Mouse (Mus musculus): ENCODE data around the gene Cyp4f17. TPM values are rescaled to one million over a fixed set of nuclear protein-coding genes. Genes with fewer than 3 reads are reported as not detected.

Gene Cyp4f17
- total RNA-seq (2014; rRNA removed) (15.2 and 15.4 TPM in 2 replicates), polyA plus RNA-seq (2015; fragmentation: Nextera tagmentation; extraction: Ambion mirVana) (9.9 and 11.5 TPM in 2 replicates)

DNA sequence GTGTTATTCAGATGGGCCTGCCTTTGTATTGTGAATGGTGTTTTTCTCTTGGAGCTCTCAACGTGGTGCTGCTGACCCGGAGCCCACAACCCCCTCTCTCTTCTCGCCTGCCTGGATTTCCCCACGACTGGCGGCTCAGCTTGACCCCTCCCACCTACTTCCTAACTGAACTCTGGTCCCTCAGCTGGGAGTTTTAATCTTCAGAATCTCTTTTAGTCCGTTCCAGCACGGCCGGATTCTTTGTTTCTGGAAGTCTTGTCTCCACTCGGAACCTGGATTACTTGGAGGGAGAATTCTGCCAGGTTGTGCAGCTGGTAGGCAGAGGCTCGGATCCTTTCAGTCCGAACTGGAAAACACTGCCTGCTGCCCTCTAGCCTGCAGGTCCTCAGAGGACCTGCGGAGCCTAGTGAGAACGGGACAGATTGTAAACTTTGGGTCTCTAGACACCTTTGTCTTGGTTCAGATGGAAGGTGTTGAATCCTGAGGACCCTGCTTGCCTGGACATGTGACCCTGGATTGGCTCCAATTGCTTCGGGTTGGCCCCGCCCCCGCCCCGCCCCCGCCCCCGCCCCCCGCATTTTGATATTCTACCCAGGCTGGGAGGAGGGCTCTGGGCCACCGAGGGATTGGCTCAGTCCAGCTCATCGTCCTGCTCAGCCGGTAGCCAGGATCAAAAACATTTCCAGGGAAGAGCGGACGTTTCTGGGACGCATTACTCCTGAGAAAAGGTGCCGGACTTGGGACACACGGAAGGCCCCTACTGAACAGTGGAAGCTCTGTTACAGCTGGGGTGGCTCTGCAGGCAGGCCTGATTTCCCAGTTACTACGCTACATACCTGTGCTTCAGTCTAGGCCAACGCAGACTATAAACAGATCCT, at the start of gene Cyp4f17:
Gene Cyp4f17 (plus strand): TSS at position 200 of the 878 bp plus-strand sequence.
- H3K9ac ChIP-seq (replicated peaks; ENCODE audit: low read length, poor library complexity, severe bottlenecking): peak within 1 kb of the TSS; percentile 46
- TF ChIP-seq CTCF (IDR thresholded peaks at IDR 0.05): no peak
- peak within 1 kb of the TSS; percentile 71 for H3K4me2 ChIP-seq (ENCODE audit: low read depth, low read length, poor library complexity, severe bottlenecking)
- H3K4me1 ChIP-seq (ENCODE audit: insufficient read depth, low read length): peaks cover 13% of the 10 kb centered on the region; the same call in 1 of the 2 replicates
- H3K4me3 ChIP-seq (ENCODE audit: low read depth, low read length): peak within 1 kb of the TSS; percentile 47
- no peaks in the 10 kb centered on the region for H3K36me3 ChIP-seq (ENCODE audit: insufficient read depth, low read length)
- H3K27me3 ChIP-seq (ENCODE audit: insufficient read depth, low read length): no peaks in the 10 kb centered on the region
- peak within 1 kb of the TSS; percentile 69 for H3K27ac ChIP-seq (ENCODE audit: low read depth, low read length)
- no peaks in the 10 kb centered on the region for H3K9me3 ChIP-seq (ENCODE audit: low read length)
- ATAC-seq (ENCODE audit: low FRiP score) (peak; percentile 88), DNase-seq (ENCODE audit: low spot score) (peak; percentile 63)
- WGBS: under 1% methylated on average over 30 of the region's 30 CpGs

DNA sequence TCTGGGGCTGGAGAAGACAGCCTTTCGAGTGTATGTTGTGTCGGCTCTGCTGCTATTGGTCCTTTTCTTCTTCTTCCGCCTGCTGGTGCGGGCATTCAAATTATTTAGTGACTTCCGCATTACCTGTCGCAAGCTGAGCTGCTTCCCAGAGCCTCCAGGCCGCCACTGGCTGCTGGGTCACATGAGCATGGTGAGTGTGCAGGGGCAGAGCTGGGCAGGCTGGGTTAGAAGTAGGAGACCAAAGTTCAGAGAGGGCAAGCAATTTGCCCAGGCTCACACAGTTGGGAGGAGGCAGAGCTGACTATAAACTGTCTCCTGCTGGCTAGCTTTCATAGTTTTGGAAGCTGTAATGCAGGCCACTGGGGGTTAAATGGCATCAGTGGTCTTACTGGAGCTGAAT, 37.4 kb upstream of the Cyp4f17 start:
- 66% methylated on average over 7 of the region's 7 CpGs for WGBS
- no peaks in the 10 kb centered on the region for H3K9me3 ChIP-seq (ENCODE audit: low read length)
- H3K4me2 ChIP-seq (ENCODE audit: low read depth, low read length, poor library complexity, severe bottlenecking): no peak overlapping the region
- no peaks in the 10 kb centered on the region for H3K4me1 ChIP-seq (ENCODE audit: insufficient read depth, low read length)
- H3K4me3 ChIP-seq (ENCODE audit: low read depth, low read length): no peak overlapping the region
- no peak overlapping the region for H3K27ac ChIP-seq (ENCODE audit: low read depth, low read length)
- DNase-seq (ENCODE audit: low spot score) (no peak), ATAC-seq (ENCODE audit: low FRiP score) (no peak)
- H3K27me3 ChIP-seq (ENCODE audit: insufficient read depth, low read length): no peaks in the 10 kb centered on the region
- TF ChIP-seq CTCF (IDR thresholded peaks at IDR 0.05): no peak
- H3K36me3 ChIP-seq (ENCODE audit: insufficient read depth, low read length): no peaks in the 10 kb centered on the region
- no peak overlapping the region for H3K9ac ChIP-seq (replicated peaks; ENCODE audit: low read length, poor library complexity, severe bottlenecking)

DNA sequence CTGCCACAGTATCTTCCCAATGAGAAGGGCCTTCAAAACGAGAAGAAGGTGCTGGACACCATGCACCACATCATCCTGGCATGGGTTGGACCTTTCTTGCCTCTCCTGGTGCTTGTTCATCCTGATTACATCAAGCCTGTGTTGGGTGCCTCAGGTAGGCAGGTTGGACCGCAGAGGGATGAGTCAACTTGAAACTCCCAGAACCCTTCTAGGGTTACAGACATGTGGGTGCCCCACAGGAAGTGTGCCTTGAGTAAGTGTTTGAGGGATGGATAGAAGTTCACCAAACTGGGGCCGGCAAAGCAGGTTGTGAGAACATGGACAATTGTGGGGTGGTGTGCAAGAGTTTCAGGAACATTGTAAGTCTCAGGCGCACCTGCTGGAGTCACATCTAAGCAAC, 35.1 kb upstream of the Cyp4f17 start:
- Histone ChIP-seq H3K27ac (ENCODE audit: low read depth, low read length) (no peak overlapping the region), H3K27me3 (ENCODE audit: insufficient read depth, low read length) (no peaks in the 10 kb centered on the region), H3K36me3 (ENCODE audit: insufficient read depth, low read length) (no peaks in the 10 kb centered on the region), H3K9ac (replicated peaks; ENCODE audit: low read length, poor library complexity, severe bottlenecking) (no peak overlapping the region), H3K9me3 (ENCODE audit: low read length) (no peaks in the 10 kb centered on the region), H3K4me3 (ENCODE audit: low read depth, low read length) (no peak overlapping the region), H3K4me2 (ENCODE audit: low read depth, low read length, poor library complexity, severe bottlenecking) (no peak overlapping the region), H3K4me1 (ENCODE audit: insufficient read depth, low read length) (no peaks in the 10 kb centered on the region)
- ATAC-seq (ENCODE audit: low FRiP score) (no peak), DNase-seq (ENCODE audit: low spot score) (no peak)
- WGBS: 76% methylated on average over 4 of the region's 4 CpGs
- TF ChIP-seq CTCF (IDR thresholded peaks at IDR 0.05): no peak

DNA sequence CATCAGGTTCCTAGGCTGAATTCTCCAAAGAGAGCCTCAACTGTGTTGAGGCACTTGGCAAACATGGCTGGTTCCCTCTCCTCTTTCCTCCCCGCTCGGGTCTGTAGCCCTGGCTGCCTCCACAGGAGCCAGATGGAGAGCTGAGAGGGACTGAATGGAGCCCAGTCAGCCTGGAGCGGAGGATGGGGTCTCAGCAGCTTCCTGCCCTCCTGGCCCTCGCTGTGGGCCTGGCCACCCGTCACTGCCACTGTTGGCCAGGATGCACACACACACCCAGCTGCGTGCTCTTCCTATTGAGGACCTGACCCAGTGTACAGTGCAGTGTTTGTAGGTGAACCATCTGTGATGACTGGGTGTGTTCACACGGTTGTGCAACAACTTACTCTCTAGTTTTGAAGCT, 33.7 kb upstream of the Cyp4f17 start:
- DNase-seq (ENCODE audit: low spot score): no peak
- H3K9ac ChIP-seq (replicated peaks; ENCODE audit: low read length, poor library complexity, severe bottlenecking): no peak overlapping the region
- no peaks in the 10 kb centered on the region for H3K27me3 ChIP-seq (ENCODE audit: insufficient read depth, low read length)
- no peak for TF ChIP-seq CTCF (IDR thresholded peaks at IDR 0.05)
- H3K4me2 ChIP-seq (ENCODE audit: low read depth, low read length, poor library complexity, severe bottlenecking): no peak overlapping the region
- H3K36me3 ChIP-seq (ENCODE audit: insufficient read depth, low read length): no peaks in the 10 kb centered on the region
- H3K27ac ChIP-seq (ENCODE audit: low read depth, low read length): no peak overlapping the region
- no peaks in the 10 kb centered on the region for H3K4me1 ChIP-seq (ENCODE audit: insufficient read depth, low read length)
- no peaks in the 10 kb centered on the region for H3K9me3 ChIP-seq (ENCODE audit: low read length)
- H3K4me3 ChIP-seq (ENCODE audit: low read depth, low read length): no peak overlapping the region
- ATAC-seq (ENCODE audit: low FRiP score): no peak
- WGBS: 74% methylated on average over 7 of the region's 7 CpGs

DNA sequence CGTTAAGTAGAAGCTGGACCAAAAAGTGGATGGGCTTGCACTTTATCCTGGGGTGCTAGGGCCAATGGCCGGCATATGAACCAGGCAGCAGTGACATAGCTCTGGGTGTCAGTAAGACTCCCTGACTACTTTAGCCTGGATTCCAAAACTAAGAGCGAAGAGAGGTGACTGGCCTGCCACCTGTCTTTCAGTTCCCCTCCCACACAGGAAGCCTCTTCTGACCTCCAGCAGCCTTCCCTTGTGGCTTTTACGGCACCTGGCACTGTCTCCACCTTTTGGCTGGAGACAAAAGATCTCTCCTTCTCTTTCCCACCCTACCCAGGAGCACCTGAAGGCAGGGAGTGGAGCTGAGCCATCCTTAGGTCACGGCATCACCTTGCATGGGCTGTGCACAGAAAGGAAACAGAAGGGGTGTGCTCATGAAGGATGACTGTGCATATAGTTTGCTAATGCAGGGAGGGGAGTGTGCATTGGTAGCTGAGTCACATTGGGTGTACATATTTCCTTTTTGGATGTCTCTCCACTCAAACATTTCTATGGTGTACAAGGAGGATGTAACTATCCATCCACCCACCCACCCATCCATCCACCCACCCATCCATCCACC, 30.8 kb upstream of the Cyp4f17 start:
- no peaks in the 10 kb centered on the region for H3K4me1 ChIP-seq (ENCODE audit: insufficient read depth, low read length)
- DNase-seq (ENCODE audit: low spot score): no peak
- no peak for ATAC-seq (ENCODE audit: low FRiP score)
- H3K9ac ChIP-seq (replicated peaks; ENCODE audit: low read length, poor library complexity, severe bottlenecking): no peak overlapping the region
- no peak overlapping the region for H3K4me2 ChIP-seq (ENCODE audit: low read depth, low read length, poor library complexity, severe bottlenecking)
- H3K4me3 ChIP-seq (ENCODE audit: low read depth, low read length): no peak overlapping the region
- H3K9me3 ChIP-seq (ENCODE audit: low read length): no peaks in the 10 kb centered on the region
- no peaks in the 10 kb centered on the region for H3K27me3 ChIP-seq (ENCODE audit: insufficient read depth, low read length)
- H3K27ac ChIP-seq (ENCODE audit: low read depth, low read length): no peak overlapping the region
- H3K36me3 ChIP-seq (ENCODE audit: insufficient read depth, low read length): no peaks in the 10 kb centered on the region
- no peak for TF ChIP-seq CTCF (IDR thresholded peaks at IDR 0.05)
- WGBS: 90% methylated on average over 5 of the region's 5 CpGs

DNA sequence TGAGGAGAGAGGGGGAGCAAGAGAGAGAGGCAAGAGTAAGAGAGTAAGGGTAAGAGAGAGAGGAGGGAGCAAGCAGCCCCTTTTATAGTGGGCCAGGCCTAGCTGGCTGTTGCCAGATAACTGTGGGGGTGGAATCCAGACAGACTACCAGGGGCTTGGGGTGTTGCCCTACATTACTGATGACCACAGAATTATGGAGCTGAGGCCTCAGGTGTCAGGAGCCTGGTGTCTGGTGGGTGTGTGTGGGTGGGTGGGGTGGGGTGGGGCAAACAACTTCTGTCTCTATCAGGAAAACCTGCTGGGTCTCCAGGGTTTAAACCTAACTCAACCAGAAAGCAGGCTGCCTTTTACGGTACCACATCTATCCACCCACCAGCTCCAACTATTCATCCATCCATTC, 28.6 kb upstream of the Cyp4f17 start:
- 91% methylated on average over 1 of the region's 1 CpGs for WGBS

More for the DNA sequence above, 28.6 kb upstream of the Cyp4f17 start:
- DNase-seq (ENCODE audit: low spot score) (no peak), ATAC-seq (ENCODE audit: low FRiP score) (no peak)
- Histone ChIP-seq H3K27me3 (ENCODE audit: insufficient read depth, low read length) (no peaks in the 10 kb centered on the region), H3K36me3 (ENCODE audit: insufficient read depth, low read length) (no peaks in the 10 kb centered on the region), H3K4me1 (ENCODE audit: insufficient read depth, low read length) (no peaks in the 10 kb centered on the region), H3K4me2 (ENCODE audit: low read depth, low read length, poor library complexity, severe bottlenecking) (no peak overlapping the region), H3K27ac (ENCODE audit: low read depth, low read length) (no peak overlapping the region), H3K9ac (replicated peaks; ENCODE audit: low read length, poor library complexity, severe bottlenecking) (no peak overlapping the region), H3K9me3 (ENCODE audit: low read length) (no peaks in the 10 kb centered on the region), H3K4me3 (ENCODE audit: low read depth, low read length) (no peak overlapping the region)
- no peak for TF ChIP-seq CTCF (IDR thresholded peaks at IDR 0.05)
